In genomic region chr2:125562407-125562806, GRCm38 (mm10) we compare ENCODE assay signal across 31 mouse cellular contexts. TPM values are rescaled to one million over a fixed set of nuclear protein-coding genes. Genes with fewer than 3 reads are reported as not detected.
"Had no signal": no experiment of that assay in that cellular context is flagged by ENCODE, and none has a peak within 500 bp of the region (broad histone marks: within the 10 kb centered on the region; RNA-seq: fewer than 3 reads in every experiment).

No protein-coding gene starts in this region.

- H3K9me3 ChIP-seq: embryonic facial prominence, embryonic 10.5 days; embryonic facial prominence, embryonic 12.5 days; embryonic facial prominence, embryonic 13.5 days; embryonic facial prominence, embryonic 15.5 days; forebrain, embryonic 10.5 days; forebrain, embryonic 12.5 days; forebrain, embryonic 13.5 days; forebrain, embryonic 15.5 days had no signal

- DNase-seq: cerebellum, adult 2 months; cerebellum, adult 8-10 months; cerebellum, adult 9-10 months; cerebellum, adult 9-11 months; cerebellum, postnatal 10 days; cerebellum, postnatal 14 days; cerebellum, postnatal 25 days; cerebellum, postnatal 36 days; embryo, embryonic 11 days; forebrain, postnatal 0 days; gastrocnemius, adult 2 months; gastrocnemius, postnatal 10 days; gastrocnemius, postnatal 14 days; gastrocnemius, postnatal 25 days; gastrocnemius, postnatal 36 days; heart, adult 18-20 months; heart, adult 2 months had no signal

- ATAC-seq: forebrain, embryonic 13.5 days; forebrain, embryonic 14.5 days; forebrain, embryonic 15.5 days; forebrain, embryonic 16.5 days; forebrain, postnatal 0 days had no signal

- H3K4me1 ChIP-seq: forebrain, embryonic 15.5 days had no signal

- H3K9ac ChIP-seq: embryonic facial prominence, embryonic 12.5 days; embryonic facial prominence, embryonic 13.5 days; embryonic facial prominence, embryonic 15.5 days; forebrain, embryonic 12.5 days; forebrain, embryonic 13.5 days; forebrain, embryonic 15.5 days; forebrain, postnatal 0 days had no signal

- H3K27ac ChIP-seq: embryonic facial prominence, embryonic 10.5 days; embryonic facial prominence, embryonic 12.5 days; embryonic facial prominence, embryonic 13.5 days; embryonic facial prominence, embryonic 15.5 days; forebrain, embryonic 10.5 days; forebrain, embryonic 12.5 days; forebrain, embryonic 13.5 days; forebrain, embryonic 15.5 days; gastrocnemius, adult 2 months; heart, adult 2 months had no signal

- H3K4me2 ChIP-seq: embryonic facial prominence, embryonic 12.5 days; embryonic facial prominence, embryonic 13.5 days; embryonic facial prominence, embryonic 15.5 days; forebrain, embryonic 12.5 days; forebrain, embryonic 13.5 days; forebrain, embryonic 15.5 days had no signal

- H3K27me3 ChIP-seq: embryonic facial prominence, embryonic 12.5 days; embryonic facial prominence, embryonic 13.5 days; embryonic facial prominence, embryonic 15.5 days; forebrain, embryonic 12.5 days; forebrain, embryonic 13.5 days; forebrain, embryonic 15.5 days had no signal

- H3K4me3 ChIP-seq: embryonic facial prominence, embryonic 10.5 days; embryonic facial prominence, embryonic 12.5 days; embryonic facial prominence, embryonic 13.5 days; embryonic facial prominence, embryonic 15.5 days; erythroblast, embryonic 14.5 days; forebrain, embryonic 10.5 days; forebrain, embryonic 12.5 days; forebrain, embryonic 13.5 days; forebrain, embryonic 15.5 days; gastrocnemius, adult 2 months; heart, adult 2 months had no signal

RNA-seq across cellular contexts. Expression of gene Fbn1, which starts 54.6 kb away (rescaled TPM):
- polyA plus RNA-seq: erythroblast, embryonic 14.5 days had no signal

RNA-seq across cellular contexts. Expression of gene Gm9913, which starts 57.5 kb away (rescaled TPM):
- total RNA-seq: common myeloid progenitor, adult 5-6 weeks; gastrocnemius, adult 8-10 months; granulocyte monocyte progenitor cell, adult 5-6 weeks had no signal
- polyA plus RNA-seq: erythroblast, embryonic 14.5 days; forebrain, embryonic 13.5 days had no signal
